Mouse (Mus musculus) intestine, embryonic 14.5 days (tissue): ENCODE results near the gene Abcg2. TPM values are rescaled to one million over a fixed set of nuclear protein-coding genes. Genes with fewer than 3 reads are reported as not detected.
A peak's percentile ranks its signal among the peaks of the same experiment; 100 is the strongest.

Source experiments
- ATAC-seq: fragments of 200-750 bp; cut with Nextera tagmentation; replicated peaks from 2 replicates; pipeline ENCODE4 v1.8.0; 2017; ENCODE audit warnings: low read depth, moderate number of reproducible peaks, moderate TSS enrichment, moderate library complexity; ENCODE audit not compliant: low FRiP score, low TSS enrichment
- DNase-seq: peaks from one replicate; pipeline ENCODE4 v3.0.0-alpha.2; 2018; ENCODE audit warnings: low spot score
- H3K27ac ChIP-seq: fragments of 300-500 bp; sonication (generic); 2 replicates; pipeline ENCODE4 v1.5.1; 2014; ENCODE audit warnings: low read depth, mild to moderate bottlenecking, control low read depth
- H3K27me3 ChIP-seq: fragments of 300-500 bp; sonication (generic); replicated peaks from 2 replicates; pipeline ENCODE4 v1.6.1; 2014; ENCODE audit warnings: low read length, control low read depth; ENCODE audit not compliant: control insufficient read depth, insufficient read depth
- H3K36me3 ChIP-seq: fragments of 300-500 bp; sonication (generic); 2 replicates; pipeline ENCODE4 v1.6.1; 2014; ENCODE audit warnings: low read length, control low read depth; ENCODE audit not compliant: control insufficient read depth, insufficient read depth
- H3K4me1 ChIP-seq: fragments of 300-500 bp; sonication (generic); replicated peaks from 2 replicates; pipeline ENCODE4 v1.6.1; 2014; ENCODE audit warnings: low read length, control low read depth, mixed read lengths; ENCODE audit not compliant: control insufficient read depth, insufficient read depth
- H3K4me2 ChIP-seq: fragments of 300-500 bp; sonication (generic); 2 replicates; pipeline ENCODE4 v1.6.1; 2014; ENCODE audit warnings: low read length
- H3K4me3 ChIP-seq: fragments of 300-500 bp; sonication (generic); 2 replicates; pipeline ENCODE4 v1.5.1; 2014; ENCODE audit warnings: low read depth, low read length, control low read depth, mixed read lengths
- H3K9ac ChIP-seq: fragments of 300-500 bp; sonication (generic); 2 replicates; pipeline ENCODE4 v1.6.1; 2014; ENCODE audit warnings: mild to moderate bottlenecking, low read length
- H3K9me3 ChIP-seq: fragments of 300-500 bp; sonication (generic); 2 replicates; pipeline ENCODE4 v1.6.1; 2016; ENCODE audit warnings: low read length, control low read depth; ENCODE audit not compliant: control insufficient read depth
- WGBS: fragments of 180-500 bp; shearing (Covaris S2); extraction: QIAGEN DNeasy Blood & Tissue Kit; methylation state at CpG from one replicate; pipeline ENCODE4 v1.1.7; 2014; 5-methylcytosine and 5-hydroxymethylcytosine counted together
- polyA plus RNA-seq: library from polyadenylated mRNA; unstranded; fragments of >200 nt; fragmentation: Nextera tagmentation; extraction: Ambion mirVana; gene quantifications from 2 replicates; pipeline ENCODE4 v1.2.1, GENCODE M21; 2014

Abcg2 gene
- polyA plus RNA-seq, 1 experiment from 2014 or later, result 74.1 TPM

DNA sequence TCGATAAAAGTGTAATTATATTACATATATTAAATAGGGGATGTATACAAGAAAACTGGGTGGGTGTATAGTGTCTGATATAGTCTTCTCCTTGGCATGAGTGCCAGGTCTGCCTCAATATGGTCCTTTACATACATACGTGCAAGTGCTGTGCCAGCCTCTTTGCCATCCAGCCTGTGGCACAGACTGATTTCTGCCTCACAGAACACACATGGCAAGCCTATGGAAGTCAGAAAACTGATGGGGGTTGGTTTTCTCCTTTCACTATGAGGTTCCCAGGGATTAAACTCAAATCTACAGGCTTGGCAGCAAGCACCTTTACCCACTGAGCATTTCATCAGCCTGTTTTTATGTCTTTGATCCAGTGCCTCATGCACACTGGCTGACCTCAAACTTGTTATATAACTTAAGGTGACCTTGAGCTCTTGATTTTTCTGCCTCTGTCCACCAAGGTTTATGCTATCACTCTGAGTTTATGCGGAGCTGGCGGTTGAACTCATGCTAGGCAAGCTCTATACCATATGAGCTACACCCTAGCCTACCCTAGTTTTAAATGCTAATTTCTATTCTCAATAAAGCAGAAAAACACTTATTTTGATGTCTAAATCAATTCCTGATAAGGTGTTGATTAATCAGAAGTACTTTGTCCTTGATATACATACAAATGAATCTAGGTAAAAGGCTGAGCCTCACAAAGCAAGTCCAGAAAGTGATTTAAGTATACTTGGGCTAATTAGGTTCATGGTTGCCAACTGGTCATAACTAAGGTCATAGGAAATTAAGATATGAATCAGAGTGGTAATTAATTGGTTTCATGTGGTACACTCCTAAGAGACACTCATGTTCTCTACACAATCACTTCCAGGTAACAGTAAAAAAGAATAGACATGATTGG, 26.7 kb downstream of the Abcg2 start:
- DNase-seq, result peak; percentile 58

DNA sequence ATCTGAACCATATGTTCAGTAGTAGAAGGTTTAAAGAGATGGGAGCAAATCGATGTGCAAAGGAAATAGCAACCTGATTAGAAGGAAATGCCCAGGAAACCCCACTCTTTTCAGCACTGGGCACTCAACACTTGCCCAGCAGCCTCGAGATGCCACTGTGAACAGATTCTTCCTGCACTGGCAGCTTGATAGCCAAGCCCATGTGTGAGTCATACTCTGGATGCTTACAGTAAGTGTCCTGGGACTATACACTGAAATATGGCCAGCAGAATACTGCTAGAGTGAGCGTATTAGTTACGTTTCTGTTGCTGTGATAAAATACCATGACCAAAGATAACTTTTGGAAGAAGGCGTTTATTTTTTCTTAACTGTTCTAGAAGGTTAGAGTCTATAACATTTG, 39.8 kb downstream of the Abcg2 start:
- no peak overlapping the region for H3K4me3 ChIP-seq
- no peak overlapping the region for H3K27ac ChIP-seq
- DNase-seq (no peak), ATAC-seq (no peak)
- no peak overlapping the region for H3K4me2 ChIP-seq
- H3K9ac ChIP-seq, result no peak overlapping the region
- WGBS, result 85% methylated on average over 5 of the region's 5 CpGs
- H3K36me3 ChIP-seq, result no peaks in the 10 kb centered on the region
- H3K27me3 ChIP-seq, result no peaks in the 10 kb centered on the region
- H3K9me3 ChIP-seq, result no peaks in the 10 kb centered on the region
- no peaks in the 10 kb centered on the region for H3K4me1 ChIP-seq

More for the DNA sequence above, 26.7 kb downstream of the Abcg2 start:
- ATAC-seq, result peak; percentile 78
- H3K4me2 ChIP-seq, result no peak overlapping the region
- no peaks in the 10 kb centered on the region for H3K36me3 ChIP-seq
- WGBS, result 63% methylated on average over 4 of the region's 4 CpGs
- H3K27me3 ChIP-seq, result no peaks in the 10 kb centered on the region
- H3K9me3 ChIP-seq, result peaks cover 4% of the 10 kb centered on the region; the same call in 1 of the 2 replicates
- H3K9ac ChIP-seq, result no peak overlapping the region
- no peak overlapping the region for H3K27ac ChIP-seq
- no peak overlapping the region for H3K4me3 ChIP-seq
- no peaks in the 10 kb centered on the region for H3K4me1 ChIP-seq

DNA sequence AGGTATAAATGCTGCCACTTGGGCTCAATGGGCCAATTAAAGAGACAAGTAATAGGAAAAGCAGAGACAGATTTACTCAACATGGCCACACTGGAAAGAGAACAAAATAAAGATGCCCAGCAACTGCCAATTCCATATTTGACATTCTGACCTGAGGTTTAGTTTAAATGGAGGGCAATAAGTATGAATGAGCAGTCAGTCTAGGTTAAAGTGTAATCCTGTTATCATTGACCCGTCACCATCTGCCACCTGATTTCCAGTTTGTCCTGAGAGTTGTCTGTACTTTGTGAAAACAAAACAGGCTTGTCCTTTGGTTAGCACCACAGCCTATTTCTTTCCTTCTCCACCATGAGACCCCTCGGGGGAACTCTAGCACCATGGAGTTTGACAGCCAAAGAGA, 44.9 kb downstream of the Abcg2 start:
- no peak for DNase-seq
- Histone ChIP-seq H3K4me2 (no peak overlapping the region), H3K4me3 (no peak overlapping the region), H3K9ac (no peak overlapping the region), H3K9me3 (no peaks in the 10 kb centered on the region), H3K27me3 (no peaks in the 10 kb centered on the region), H3K27ac (no peak overlapping the region), H3K36me3 (no peaks in the 10 kb centered on the region), H3K4me1 (no peaks in the 10 kb centered on the region)
- 74% methylated on average over 2 of the region's 2 CpGs for WGBS
- ATAC-seq, result no peak

DNA sequence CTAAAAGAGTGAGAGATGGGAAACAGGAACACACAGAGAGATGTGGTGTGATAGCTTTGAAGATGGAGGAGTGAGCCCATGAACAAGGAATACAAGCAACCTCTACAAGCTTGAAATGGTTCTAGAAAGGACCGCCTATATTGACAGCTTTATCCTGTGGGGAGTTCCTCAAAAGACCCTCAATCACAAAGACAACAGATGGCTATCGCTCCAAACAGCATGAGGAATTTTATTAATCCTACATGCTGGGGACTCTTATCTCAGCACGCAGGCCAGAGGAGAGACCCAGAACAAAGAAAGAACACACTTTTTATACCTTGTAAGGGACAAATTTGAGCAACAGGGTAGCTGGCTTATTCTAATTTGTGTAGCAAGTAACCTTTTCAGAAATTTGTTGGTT, 48.1 kb downstream of the Abcg2 start:
- Histone ChIP-seq H3K9me3 (no peaks in the 10 kb centered on the region), H3K4me3 (no peak overlapping the region), H3K9ac (no peak overlapping the region), H3K4me1 (no peaks in the 10 kb centered on the region; the same call in 1 of the 2 replicates), H3K27ac (no peak overlapping the region), H3K4me2 (no peak overlapping the region), H3K36me3 (no peaks in the 10 kb centered on the region), H3K27me3 (no peaks in the 10 kb centered on the region)
- ATAC-seq (no peak), DNase-seq (no peak)
- 61% methylated on average over 3 of the region's 3 CpGs for WGBS

DNA sequence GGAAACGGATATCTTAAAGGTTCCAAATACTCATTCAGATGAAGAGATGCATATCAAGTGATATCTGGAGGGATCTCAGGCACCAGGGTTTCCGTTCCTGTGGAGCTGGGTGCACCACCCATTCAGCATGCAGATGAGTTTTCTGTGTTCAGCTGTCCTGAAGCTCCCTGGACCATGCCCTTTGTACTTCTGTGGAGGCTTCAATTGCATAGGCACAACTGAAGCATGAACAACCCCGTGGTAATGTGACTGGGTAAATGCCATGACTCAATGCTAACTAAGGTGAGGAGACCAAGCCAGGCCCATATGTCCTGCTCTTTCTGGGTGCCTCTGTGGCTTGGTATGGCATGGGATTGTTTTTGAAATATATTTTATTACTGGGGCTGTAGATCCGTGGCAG, 49.4 kb downstream of the Abcg2 start:
- Histone ChIP-seq H3K4me2 (no peak overlapping the region), H3K9ac (no peak overlapping the region), H3K27ac (no peak overlapping the region), H3K4me1 (peaks cover 8% of the 10 kb centered on the region), H3K27me3 (no peaks in the 10 kb centered on the region), H3K36me3 (no peaks in the 10 kb centered on the region), H3K9me3 (no peaks in the 10 kb centered on the region), H3K4me3 (no peak overlapping the region)
- WGBS, result 83% methylated on average over 4 of the region's 4 CpGs
- no peak for DNase-seq
- ATAC-seq, result no peak

DNA sequence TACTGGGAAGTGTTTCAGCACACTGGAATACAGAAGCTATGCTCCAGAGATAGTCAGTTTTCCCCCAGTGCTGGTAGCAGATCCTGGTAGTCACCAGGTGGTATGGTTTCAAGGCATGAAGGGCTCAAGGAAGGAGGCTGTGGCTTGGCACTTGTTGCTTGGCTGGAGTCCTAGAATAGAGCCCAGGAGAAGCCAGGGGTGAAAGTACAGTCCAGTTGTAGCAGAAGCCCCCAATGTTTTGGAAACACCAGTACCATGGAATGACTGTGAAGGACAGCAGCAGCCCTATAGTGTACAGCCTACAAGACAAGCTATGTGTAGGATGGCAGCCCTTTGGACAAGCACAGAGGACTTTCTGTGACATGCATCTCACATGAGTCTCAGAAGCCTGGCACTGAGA, 54.2 kb downstream of the Abcg2 start:
- Histone ChIP-seq H3K27me3 (no peaks in the 10 kb centered on the region), H3K9me3 (no peaks in the 10 kb centered on the region), H3K4me2 (no peak overlapping the region), H3K9ac (no peak overlapping the region), H3K36me3 (no peaks in the 10 kb centered on the region), H3K4me3 (no peak overlapping the region), H3K27ac (no peak overlapping the region), H3K4me1 (peaks cover 13% of the 10 kb centered on the region)
- DNase-seq, result no peak
- ATAC-seq, result no peak

DNA sequence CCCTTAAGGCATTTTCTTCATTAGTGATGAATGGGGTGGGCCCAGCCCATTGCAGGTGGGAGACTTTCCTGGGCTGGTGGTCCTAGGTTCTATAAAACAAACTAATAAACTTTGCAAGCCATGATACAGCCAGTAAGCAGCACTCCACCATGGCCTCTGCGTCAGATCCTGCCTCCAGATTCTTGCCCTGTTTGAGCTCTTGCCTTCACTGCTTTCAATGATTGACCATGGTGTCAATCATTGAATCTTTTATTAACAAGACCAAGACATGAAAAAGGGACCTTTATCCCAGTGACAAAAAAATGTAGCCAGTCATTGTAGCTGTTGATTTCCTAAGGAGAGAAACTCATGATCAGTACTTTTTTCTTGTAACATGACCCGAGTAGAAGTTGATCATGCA, 55.1 kb downstream of the Abcg2 start:
- 86% methylated on average over 2 of the region's 2 CpGs for WGBS
- H3K36me3 ChIP-seq, result no peaks in the 10 kb centered on the region
- DNase-seq, result no peak
- no peak overlapping the region for H3K27ac ChIP-seq
- no peak for ATAC-seq
- no peaks in the 10 kb centered on the region for H3K27me3 ChIP-seq
- H3K4me3 ChIP-seq, result no peak overlapping the region
- H3K4me2 ChIP-seq, result no peak overlapping the region
- H3K4me1 ChIP-seq, result peaks cover 19% of the 10 kb centered on the region
- H3K9ac ChIP-seq, result no peak overlapping the region
- H3K9me3 ChIP-seq, result no peaks in the 10 kb centered on the region

DNA sequence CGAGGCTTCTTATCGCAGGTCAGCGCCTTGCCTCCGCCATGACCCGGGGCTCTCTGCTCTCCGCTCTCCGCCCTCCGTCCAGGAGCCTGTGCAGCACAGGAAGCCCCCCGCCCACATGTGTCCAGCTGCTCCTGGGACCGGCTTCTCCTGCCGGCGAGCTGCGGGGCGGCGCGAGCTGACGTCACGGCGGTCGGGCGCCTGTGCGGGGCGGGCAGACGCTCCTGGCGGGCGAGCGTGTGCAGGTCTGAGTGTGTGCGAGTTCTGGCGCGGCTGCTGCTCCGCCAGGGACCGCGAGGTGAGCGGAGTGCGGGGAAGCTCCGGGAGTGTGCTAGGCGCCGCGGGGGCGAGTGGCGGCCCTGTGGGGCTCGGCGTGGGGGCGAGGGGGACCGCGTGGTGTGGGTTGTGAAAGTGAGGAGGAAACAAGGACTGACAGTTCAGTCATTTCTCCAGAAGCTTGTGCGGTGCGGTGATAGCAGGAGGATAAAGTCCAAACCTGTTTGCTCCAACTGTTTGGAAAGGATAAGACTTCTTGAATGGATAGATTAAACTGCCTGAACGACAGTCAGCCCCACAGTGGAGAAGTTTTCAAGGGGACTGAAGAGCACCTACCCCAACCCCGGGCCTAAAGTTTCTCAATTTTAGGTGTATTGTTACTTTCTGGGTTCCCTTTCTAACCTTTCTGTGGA, 56.2 kb downstream of the Abcg2 start:
- peak overlapping the region; percentile 63 for H3K27ac ChIP-seq
- peak overlapping the region; percentile 63 for H3K4me3 ChIP-seq
- peak overlapping the region; percentile 61 for H3K4me2 ChIP-seq
- under 1% methylated on average over 50 of the region's 50 CpGs for WGBS
- peak overlapping the region; percentile 64 for H3K9ac ChIP-seq
- ATAC-seq (peak; percentile 95), DNase-seq (peak; percentile 85)
- no peaks in the 10 kb centered on the region for H3K27me3 ChIP-seq
- H3K9me3 ChIP-seq, result no peaks in the 10 kb centered on the region
- peaks cover 19% of the 10 kb centered on the region for H3K4me1 ChIP-seq
- no peaks in the 10 kb centered on the region for H3K36me3 ChIP-seq
